Mouse (Mus musculus) R1 (cell line): Measurements from ENCODE around the gene Hdc.

Experiments used
- DNase-seq: peaks from one replicate; pipeline ENCODE4 v3.0.0-alpha.2; 2018; ENCODE audit warnings: low read depth, low spot score

The Hdc gene

DNA sequence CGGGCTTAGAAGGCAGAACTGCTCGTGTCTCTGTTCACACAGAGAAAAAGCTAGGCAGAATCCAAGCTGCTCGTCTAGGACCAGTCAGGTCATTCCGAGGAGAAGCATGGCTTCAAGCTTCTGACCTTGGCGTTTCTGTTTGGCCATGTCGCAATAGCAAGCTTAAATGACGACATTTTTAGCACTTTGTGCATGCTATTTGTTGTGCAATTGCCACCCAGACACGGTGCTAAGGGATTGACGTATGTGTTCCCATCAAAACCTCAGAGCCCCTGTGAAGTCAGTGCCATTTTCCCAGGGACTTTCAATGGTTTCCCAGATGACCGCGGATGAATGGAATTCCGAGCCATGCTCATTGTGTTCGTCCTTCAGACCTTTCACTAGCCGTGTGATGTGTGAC, 18.6 kb downstream of the Hdc start:
- DNase-seq = no peak

DNA sequence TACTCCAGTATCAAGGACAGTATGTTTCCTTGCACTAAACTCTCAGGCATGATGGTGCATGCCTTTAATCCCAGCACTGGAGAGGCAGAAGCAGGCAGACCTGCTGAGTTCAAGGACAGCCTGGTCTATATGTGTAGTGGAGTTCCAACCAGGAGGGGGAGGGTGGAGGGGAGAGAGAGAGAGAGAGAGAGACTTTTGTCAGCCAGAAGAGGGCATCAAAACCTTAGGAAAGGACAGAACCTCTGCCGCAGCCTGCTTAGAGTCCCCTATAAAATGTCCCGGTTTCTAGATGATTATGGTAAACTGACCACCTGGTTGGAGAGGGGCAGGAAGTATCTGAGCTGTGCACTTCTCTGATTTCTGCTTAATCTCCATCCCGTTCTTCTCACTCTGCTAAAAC, 20.1 kb downstream of the Hdc start:
- no peak for DNase-seq

DNA sequence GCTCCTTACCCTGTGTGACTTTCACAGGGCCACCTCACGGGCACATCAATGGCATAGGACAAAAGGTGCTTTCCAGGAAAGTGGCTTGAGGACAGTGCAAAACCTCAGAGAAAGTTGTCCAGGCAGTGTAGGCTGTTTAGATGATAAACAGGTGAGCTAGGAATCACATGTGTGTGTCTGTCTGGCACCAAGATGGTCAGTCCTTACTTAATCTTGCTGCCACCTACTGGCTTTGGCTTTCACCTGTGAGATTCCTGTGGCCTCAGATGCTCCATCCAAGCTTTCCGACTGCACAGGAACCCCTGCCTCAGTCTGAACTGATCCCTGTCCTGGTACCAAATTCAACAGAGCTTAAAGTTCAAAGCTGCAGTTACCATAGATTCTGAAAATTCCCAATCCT, 20.7 kb downstream of the Hdc start:
- no peak for DNase-seq

DNA sequence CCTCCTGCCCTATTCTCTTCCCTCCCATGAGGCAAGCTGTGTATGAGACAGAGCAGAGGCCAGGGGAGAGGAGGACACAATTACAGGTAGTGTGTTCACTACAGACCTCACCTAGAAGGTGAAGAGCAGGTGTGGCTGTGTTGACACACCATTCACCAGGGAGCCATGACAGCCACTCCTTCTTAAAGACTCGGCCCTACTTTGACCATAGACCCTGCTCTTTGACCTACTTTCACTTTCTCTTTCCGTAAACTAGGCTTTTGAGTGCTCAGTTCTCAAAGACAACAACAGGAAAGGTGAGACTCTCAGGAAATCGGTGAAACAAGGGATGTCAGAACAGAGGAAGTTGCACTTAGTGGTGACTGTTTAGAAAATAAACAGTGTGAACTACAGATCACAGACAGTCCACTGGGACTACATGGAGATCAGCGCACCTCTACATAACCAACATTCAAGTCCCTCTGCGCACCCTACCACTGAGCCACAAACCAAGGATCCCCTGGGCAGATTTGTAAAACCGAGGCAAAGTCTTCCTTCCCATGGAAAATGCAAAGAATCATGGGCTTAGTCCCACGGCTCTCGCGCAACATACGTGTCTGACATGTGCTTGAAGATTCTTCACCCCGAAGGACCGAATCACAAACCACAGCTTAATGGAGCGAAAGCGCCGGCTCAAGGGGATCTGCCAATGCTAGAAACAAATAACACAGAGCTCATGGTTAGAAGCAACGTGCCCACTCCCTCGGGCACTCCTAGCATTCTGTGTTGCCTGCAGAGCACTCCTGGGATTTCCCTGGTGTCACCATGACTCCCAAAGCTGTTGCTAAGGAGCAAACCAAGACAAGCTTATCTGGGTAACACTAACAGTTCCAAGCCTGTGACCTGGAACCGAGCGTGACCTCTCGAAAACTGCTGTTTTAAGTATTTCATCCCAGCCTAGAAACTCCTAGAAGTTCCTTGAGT, 21.5 kb downstream of the Hdc start:
- peak; percentile 69 for DNase-seq

DNA sequence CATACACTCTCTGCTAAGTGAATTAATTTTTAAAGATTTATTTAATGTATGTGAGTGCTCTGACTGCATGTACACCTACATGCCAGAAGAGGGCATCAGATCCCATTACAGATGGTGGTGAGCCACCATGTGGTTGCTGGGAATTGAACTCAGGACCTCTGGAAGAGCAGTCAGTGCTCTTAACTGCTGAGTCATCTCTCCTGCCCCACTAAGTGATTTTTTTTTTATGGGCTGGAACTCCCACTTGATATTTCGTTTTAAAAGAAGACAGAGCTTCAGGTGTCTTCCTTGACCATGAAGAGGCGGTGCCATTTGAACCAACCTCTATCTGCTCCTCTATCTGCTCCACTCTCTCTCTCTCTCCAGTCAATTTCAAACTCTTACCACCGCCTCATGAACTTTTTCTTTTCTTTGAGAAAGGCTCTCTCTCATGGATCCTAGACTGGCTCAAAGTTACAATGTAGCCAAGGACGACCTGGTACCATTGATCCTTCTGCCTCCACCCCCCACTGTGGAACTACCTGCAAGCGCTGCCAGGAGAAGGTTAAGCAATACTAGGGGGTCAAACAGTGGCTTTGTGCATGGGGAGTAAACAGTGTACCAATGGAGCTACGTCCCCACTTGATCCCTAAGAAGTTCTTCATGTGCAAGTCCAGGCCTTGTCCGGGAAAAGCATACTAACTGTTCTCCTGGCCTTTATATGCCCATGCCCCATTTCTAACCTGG, 22.6 kb downstream of the Hdc start:
- no peak for DNase-seq

DNA sequence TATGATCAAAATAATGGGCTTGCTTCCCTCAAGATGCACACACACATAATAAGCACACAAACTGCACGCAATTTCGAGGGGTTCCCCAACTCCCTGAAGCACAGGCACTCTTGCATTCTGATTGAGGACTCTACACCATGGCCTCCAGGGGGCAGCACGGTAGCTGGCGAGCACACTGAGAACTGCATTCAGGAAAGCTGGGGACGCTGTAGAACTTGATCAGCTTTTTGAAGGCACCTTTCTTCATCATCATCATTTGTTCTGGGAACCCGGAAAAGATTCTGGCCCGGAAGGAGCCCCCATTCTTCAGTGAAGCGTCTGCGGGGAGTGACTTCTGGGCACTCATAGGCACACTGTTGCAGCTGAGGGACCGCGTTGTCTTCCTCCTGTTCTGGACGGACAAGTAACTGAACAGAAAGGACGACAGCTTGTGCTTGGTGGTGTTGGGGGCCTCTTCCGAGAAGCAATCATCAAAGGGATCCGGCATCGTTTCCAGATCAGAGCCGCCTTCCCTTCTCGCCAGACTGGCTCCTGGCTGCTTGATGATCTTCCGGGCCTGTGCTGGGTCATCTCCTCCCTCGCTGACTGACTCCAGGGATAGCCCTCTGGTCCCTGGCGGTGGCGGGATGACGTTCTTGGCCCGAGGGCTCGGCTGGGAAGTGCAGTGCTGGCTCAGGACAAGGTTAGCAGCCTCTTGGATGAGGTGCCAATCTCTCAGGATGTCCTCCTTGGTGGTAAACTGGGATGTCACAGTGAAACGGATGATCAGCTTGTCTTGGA, 25.1 kb downstream of the Hdc start:
- DNase-seq = peak; percentile 81

DNA sequence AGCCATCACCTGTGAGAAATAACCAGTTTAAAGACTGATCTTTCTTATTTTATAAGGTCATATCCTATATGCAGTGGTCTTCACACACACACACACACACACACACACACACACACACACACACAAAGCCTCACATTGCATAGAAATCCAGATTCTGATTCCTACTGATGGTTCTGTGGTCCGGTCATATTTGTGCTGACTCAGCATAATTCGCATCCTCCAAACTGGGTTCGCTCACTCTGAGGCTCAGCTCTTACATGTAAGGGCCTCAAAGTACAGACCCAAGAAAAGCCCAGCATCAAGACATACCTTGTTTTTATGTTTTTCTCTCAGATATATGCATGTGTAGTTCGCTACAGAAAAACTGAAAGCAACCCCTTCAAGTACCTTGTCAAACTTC, 27.8 kb downstream of the Hdc start:
- no peak for DNase-seq

DNA sequence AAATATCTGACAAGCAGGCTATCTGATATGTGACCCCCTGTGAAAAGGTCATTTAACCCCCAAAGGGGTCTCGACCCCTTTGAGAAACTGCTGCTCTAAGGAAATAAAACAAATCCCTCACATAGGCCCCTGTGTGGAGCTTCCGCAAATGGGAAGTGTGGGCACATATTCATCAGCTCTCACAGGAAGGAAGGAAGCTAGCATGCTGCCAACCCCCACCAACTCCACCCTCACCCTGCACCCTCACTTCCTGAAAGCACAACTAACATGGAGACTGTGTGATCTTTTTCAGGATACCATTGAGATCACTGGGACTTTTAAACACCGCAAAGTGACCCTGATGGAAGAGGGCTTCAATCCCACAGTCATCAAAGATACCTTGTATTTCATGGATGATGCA, 31.6 kb downstream of the Hdc start:
- DNase-seq = no peak

DNA sequence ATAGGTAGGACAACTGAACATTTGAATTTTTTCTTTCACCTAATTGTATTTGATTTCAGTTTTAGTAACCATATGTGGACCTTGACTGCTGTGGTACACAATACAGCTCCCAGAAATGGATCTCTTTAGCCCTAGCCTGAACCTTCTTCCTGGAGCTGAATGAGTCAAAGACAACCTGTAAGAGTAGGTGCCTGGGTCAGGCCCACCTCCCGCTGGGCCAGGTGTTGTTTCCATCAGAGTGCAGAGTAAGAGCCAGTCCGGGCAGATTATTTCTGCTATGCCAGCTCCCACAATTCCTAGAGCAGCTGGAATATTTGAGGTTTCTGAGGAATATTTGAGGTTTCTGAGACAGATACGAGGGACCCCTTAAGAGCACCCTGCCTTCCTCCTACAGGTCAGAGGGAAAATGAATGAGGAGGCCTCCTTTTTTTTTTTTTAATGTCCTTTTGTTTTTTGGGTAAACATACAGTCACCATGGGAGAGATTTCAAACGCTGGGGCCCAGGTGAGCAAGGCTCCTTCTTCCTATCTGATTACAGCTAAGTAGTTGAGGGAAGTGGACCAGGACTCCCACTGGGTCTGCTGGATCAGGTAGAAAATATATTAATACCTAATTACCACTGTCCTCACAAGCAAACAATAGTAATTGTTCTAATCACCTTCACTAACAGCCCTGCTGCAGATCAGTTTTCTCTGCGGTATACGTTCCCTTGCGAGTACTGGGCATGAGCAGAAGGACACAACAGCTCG, 34.3 kb downstream of the Hdc start:
- no peak for DNase-seq

DNA sequence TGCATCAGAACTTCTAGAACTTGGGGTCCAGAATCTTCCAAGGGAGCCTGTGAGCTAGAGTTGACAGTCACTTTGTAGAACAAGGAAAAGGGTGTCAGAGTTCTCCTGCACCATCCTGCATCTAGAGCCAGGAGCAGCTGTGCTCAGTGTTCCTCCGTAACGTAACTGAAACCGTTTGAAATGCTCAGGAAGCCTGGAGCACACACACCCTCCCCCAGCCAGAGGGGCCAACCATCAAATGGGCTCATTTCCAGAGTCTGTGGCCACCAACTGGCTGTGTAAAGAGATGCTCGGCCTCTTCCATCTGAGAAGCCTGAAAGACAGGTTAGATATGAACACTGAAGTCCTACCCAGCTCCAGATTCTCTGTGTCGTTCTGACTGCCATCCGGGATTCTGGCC, 35.1 kb downstream of the Hdc start:
- DNase-seq = no peak

DNA sequence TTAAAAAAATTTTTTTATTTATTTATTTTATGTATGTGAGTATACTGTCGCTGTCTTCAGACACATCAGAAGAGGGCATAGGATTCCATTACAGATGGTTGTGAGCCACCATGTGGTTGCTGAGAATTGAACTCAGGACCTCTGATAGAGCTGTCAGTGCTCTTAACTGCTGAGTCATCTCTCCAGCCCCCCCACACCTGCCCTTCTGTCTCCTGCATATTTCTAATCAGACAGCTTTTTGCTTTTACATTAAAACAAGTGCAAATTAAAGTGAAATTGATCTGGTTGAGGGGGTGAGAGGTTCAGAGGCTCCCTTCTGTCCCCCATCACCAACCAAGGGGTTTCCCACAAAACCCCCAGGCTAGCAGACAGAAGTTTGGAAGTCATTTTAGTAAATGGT, 39.8 kb downstream of the Hdc start:
- no peak for DNase-seq

DNA sequence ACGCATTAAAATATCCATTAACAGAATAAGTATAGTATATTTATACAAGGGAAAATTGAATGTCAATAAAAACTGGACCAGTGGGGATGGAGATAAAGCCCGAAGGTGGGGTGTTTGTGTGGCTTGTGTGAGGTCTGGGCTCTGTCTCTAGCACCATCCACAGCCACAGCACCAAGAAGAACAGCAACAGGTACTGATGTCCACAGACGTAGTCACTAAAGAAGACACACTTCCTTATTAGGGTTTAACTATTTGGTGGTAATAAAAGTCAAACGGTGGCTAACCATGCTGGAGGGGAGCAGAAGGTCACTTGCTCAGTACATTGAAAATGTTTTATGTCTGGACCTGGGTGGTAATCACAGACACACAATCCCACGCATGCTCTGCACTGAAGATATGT, 41.7 kb downstream of the Hdc start:
- no peak for DNase-seq

DNA sequence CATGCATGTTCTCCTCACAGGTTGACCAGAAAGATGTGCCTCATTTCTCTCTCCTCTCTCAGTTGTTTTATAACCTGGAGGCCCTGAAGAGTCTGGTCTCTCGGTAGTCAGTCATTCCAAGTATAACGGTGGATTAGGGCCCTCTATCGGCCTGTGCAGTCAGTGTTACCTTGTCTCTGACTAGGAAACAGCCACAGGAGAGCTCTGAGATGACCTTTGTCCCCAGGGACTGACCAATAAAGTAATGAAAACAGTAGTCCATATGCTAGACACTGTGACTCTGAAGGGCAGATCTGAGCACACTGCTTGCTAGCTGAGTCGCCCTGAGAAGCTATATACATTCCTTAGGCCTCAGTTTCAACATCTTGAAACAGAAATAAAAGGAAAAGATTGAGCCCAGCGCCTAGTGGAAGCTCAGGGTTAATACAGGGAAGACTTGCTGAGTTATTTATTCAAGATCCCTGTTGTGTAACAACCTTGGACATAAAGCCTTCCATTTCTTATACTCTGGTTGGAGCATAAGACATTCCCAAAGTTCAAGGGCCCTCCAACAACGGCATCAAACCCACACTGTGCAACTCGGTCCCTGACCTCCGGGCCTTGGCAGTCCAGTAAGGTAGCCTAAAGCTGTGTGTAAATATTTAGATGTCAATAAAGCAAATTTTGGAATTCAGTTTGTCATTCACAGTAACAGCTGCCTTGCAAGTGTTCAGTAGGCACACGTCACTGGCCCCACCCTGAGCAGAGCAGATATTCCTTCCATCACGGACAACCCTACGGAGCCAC, 43.5 kb downstream of the Hdc start:
- peak; percentile 25 for DNase-seq

DNA sequence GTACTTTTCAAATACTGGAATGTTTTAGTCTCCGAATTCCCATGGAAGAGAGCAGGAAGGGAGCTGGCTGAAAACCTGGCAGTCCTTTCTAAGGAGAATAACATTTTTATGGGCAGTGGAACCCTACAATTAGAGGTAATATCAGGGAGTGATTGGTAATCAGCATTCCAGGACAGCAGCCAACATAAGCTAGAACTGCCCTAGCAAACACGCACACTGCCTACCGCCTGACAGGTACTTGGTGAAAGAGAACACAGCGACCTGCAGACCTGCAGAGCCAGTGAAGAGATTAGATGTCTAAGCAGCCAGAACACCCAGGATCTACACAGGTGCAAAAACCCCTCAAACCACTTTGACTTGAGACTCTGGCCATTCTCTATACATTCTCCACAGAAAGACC, 46.4 kb downstream of the Hdc start:
- no peak for DNase-seq

DNA sequence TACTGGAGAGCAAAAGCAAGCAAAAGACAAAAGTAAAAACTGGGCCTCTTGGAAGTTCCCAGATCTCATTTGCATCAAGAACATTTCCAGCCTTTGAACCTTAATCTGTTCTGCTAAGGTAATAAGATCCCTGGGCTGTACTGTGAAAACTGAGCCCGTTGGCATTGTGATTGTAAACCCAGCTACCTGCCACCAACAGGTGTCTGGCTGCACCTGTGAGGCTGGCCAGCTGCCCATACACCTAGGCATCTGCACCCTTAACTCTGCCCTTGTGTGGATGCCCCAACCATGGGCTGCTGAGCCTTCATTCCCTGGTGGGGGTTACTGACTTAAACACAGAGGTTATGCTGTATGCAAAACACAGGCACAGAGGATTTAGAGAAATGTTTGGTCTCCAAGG, 46.9 kb downstream of the Hdc start:
- DNase-seq = no peak

DNA sequence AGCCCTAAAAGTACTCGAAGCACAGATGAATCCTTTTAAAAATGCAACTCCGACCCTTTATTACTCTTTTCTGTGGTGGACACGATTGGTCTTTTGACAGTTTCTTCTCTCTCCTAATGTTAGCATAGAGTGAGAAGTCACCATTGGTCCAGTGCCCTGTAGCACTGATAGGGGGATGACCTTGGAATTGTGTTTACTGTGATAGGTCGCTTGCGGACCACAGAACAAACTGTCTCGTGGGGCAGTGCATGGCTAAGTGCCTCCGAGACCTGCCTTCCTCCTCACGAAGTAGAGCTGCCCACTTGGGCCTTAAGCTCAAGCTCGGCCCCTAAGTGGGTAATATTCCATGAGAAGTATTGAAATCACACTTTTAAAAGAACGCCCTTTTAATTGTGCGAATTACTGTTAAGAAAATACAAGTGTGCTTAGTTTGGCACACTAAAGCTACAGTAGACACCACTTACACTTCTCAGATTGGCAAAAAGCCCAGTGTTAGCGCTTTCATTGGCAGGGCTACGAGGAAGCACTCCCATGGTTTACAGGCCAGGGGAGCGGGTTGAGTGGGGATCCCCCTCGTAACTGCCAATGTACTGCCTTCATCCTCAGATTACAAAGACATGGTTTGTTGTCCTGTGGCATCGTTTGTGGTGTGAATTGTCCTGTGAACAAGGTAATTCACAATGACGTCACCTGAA, 55.5 kb downstream of the Hdc start:
- no peak for DNase-seq

DNA sequence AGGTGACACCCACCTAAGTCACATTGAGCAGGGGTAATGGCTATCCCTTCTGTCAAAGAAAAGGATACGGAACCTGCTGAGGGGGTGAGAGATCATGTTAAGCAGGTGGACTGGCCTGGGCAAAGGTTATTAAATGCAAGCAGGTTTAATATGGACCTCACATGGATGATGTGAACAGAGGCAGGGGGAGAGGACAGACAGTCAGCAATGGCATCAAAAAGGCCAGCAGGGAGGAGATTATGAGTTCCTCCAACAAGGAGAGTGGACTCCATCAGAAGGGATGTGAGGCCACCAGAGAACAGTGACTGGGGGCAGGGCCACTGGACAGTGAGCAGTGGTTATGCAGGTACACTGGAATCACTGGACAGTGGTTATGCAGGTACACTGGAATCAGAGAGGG, 59.0 kb downstream of the Hdc start:
- DNase-seq = no peak

DNA sequence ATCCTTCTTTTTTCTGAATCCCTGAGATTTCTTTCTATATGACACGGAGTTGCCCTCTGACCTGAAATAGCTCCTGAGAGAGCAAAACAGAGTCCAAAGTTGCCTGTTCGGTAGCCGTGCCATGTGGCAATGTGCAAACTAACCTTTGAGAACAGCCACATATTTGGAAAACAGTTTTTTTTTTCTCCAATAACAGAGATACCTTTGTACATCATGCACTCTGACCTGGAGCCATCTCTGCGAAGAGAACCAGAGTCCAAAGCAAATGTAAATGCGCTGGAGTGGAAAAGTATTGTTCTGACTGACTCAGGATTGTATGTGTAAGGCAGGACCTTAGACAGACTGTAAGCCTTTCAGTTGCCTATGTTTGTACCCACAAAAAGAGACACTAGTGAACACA, 63.6 kb downstream of the Hdc start:
- DNase-seq = no peak

DNA sequence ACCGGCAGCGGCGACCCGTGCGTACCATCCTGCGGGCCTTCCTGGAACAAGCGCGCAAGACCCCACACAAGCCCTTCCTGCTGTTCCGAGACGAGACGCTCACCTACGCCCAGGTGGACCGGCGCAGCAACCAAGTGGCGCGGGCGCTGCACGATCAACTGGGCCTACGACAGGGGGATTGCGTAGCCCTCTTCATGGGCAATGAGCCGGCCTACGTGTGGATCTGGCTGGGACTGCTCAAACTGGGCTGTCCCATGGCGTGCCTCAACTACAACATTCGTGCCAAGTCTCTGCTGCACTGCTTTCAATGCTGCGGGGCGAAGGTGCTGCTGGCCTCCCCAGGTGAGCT, 65.8 kb downstream of the Hdc start:
- peak; percentile 68 for DNase-seq
